Mouse (Mus musculus) heart, postnatal 14 days (tissue): ENCODE measurements around the gene Il3ra. TPM values are rescaled to one million over a fixed set of nuclear protein-coding genes. Genes with fewer than 3 reads are reported as not detected.

Experiments used
- DNase-seq, 2 experiments: peaks; one replicate each; pipeline ENCODE4 v3.0.0; 2021 to 2022
- intact Hi-C: fragments of 180-260 bp; cut with DNase I; formaldehyde crosslinking; loops from one replicate; pipeline ENCODE4 v1.15.1; 2025
- long read RNA-seq, 2 experiments: library from polyadenylated mRNA; stranded (forward); transcript quantifications; one replicate each; pipeline ENCODE4 v2.0.0; 2021
- total RNA-seq, 2 experiments: library from RNA; stranded (reverse); gene quantifications; 2 replicates each; pipeline ENCODE4 v1.2.3; 2021

The Il3ra gene
- 1 to 10 TPM; 5.4 to 7.4 TPM for total RNA-seq
- long read RNA-seq, experiment 1, partial matches to known transcripts, result 0 of 4 reads
- long read RNA-seq, experiment 1, other reads (novel, unspliced or antisense), result 2 of 4 reads
- long read RNA-seq, experiment 2, partial matches to known transcripts, result 0 of 1 reads
- long read RNA-seq, experiment 2, other reads (novel, unspliced or antisense), result 1 of 1 reads

GRCm38 (mm10) chr14:14345948-14346812 is at the start of gene Il3ra:
Gene Il3ra, plus strand, starts transcription at chr14:14346275.
- intact Hi-C loops, result loop anchor here (10.0 kb wide), 1 partner anchor 359 kb away; the partner anchor contains the start of gene Slc4a7
- peak; percentile 75 to 78 for DNase-seq

- DNase-seq, result no peak
- intact Hi-C loops, result no loop called here
Observed at GRCm38 (mm10) chr14:14308938-14309337, 37.1 kb upstream of the Il3ra start.

- intact Hi-C loops, result no loop called here
- DNase-seq, result no peak
Observed at GRCm38 (mm10) chr14:14309416-14309815, 36.7 kb upstream of the Il3ra start.

- DNase-seq, result no peak
- intact Hi-C loops, result no loop called here
Observed at GRCm38 (mm10) chr14:14322528-14322927, 23.5 kb upstream of the Il3ra start, which contains the start of gene Olfr31. Gene Olfr31, plus strand, starts transcription at chr14:14322828.

- intact Hi-C loops, result loop anchor here (10.0 kb wide), 1 partner anchor 360 kb away; the partner anchor contains the start of gene Slc4a7
- DNase-seq, result peak; percentile 91 to 93
Observed at GRCm38 (mm10) chr14:14345113-14345871, 783 bp upstream of the Il3ra start.

GRCm38 (mm10) chr14:14346813-14347100 is 682 bp downstream of the Il3ra start:
- intact Hi-C loops, result loop anchor here (10.0 kb wide), 1 partner anchor 358 kb away; the partner anchor contains the start of gene Slc4a7
- DNase-seq, result no peak

- peak in 1 of 2 experiments; percentile 41 for DNase-seq
Observed at GRCm38 (mm10) chr14:14347151-14347835, 1.2 kb downstream of the Il3ra start.

GRCm38 (mm10) chr14:14347836-14348621 is 2.0 kb downstream of the Il3ra start:
- peak in 1 of 2 experiments; percentile 34 for DNase-seq
- intact Hi-C loops, result loop anchor here (10.0 kb wide), 1 partner anchor 357 kb away; the partner anchor contains the start of gene Slc4a7

More at GRCm38 (mm10) chr14:14347151-14347835, 1.2 kb downstream of the Il3ra start:
- intact Hi-C loops, result loop anchor here (10.0 kb wide), 1 partner anchor 358 kb away; the partner anchor contains the start of gene Slc4a7

- intact Hi-C loops, result loop anchor here (10.0 kb wide), 1 partner anchor 356 kb away; the partner anchor contains the start of gene Slc4a7
- peak in 1 of 2 experiments; percentile 4 for DNase-seq
Observed at GRCm38 (mm10) chr14:14348674-14349401, 2.8 kb downstream of the Il3ra start.

GRCm38 (mm10) chr14:14349485-14350262 is 3.6 kb downstream of the Il3ra start:
- intact Hi-C loops, result loop anchor here (10.0 kb wide), 1 partner anchor 355 kb away; the partner anchor contains the start of gene Slc4a7

GRCm38 (mm10) chr14:14350263-14351147 is 4.4 kb downstream of the Il3ra start:
- DNase-seq, result no peak
- intact Hi-C loops, result no loop called here

More at GRCm38 (mm10) chr14:14349485-14350262, 3.6 kb downstream of the Il3ra start:
- peak in 1 of 2 experiments; percentile 11 for DNase-seq

GRCm38 (mm10) chr14:14351148-14351455 is 5.0 kb downstream of the Il3ra start:
- intact Hi-C loops, result no loop called here
- no peak for DNase-seq

- DNase-seq, result no peak
- intact Hi-C loops, result no loop called here
Observed at GRCm38 (mm10) chr14:14351721-14352590, 5.9 kb downstream of the Il3ra start.

GRCm38 (mm10) chr14:14352606-14353005 is 6.5 kb downstream of the Il3ra start:
- DNase-seq, result no peak
- intact Hi-C loops, result no loop called here

- DNase-seq, result no peak
- intact Hi-C loops, result no loop called here
Observed at GRCm38 (mm10) chr14:14353081-14353732, 7.1 kb downstream of the Il3ra start.
